Mouse (Mus musculus) stomach, postnatal 0 days (tissue): ENCODE results near the gene Naa80. TPM values are rescaled to one million over a fixed set of nuclear protein-coding genes. Genes with fewer than 3 reads are reported as not detected.

Experiments used
- ATAC-seq: fragments of 200-750 bp; cut with Nextera tagmentation; 2 replicates; pipeline ENCODE4 v1.8.0; 2017; ENCODE audit not compliant: low FRiP score, low TSS enrichment
- DNase-seq: peaks from one replicate; pipeline ENCODE4 v3.0.0-alpha.2; 2016; ENCODE audit warnings: low spot score
- H3K27ac ChIP-seq: fragments of 300-500 bp; sonication (generic); replicated peaks from 2 replicates; pipeline ENCODE4 v1.5.1; 2014; ENCODE audit warnings: mild to moderate bottlenecking, control low read depth
- H3K27me3 ChIP-seq: fragments of 300-500 bp; sonication (generic); 2 replicates; pipeline ENCODE4 v1.6.1; 2014; ENCODE audit warnings: low read length; ENCODE audit not compliant: control insufficient read depth, insufficient read depth
- H3K36me3 ChIP-seq: fragments of 300-500 bp; sonication (generic); 2 replicates; pipeline ENCODE4 v1.6.1; 2014; ENCODE audit warnings: low read length, mixed read lengths; ENCODE audit not compliant: control insufficient read depth, insufficient read depth
- H3K4me1 ChIP-seq: fragments of 300-500 bp; sonication (generic); replicated peaks from 2 replicates; pipeline ENCODE4 v1.6.1; 2014; ENCODE audit warnings: antibody characterized with exemption; ENCODE audit not compliant: control insufficient read depth, insufficient read depth
- H3K4me2 ChIP-seq: fragments of 300-500 bp; sonication (generic); replicated peaks from 2 replicates; pipeline ENCODE4 v1.6.1; 2014; ENCODE audit warnings: low read depth, mild to moderate bottlenecking, control low read depth, moderate library complexity
- H3K4me3 ChIP-seq: fragments of 300-500 bp; sonication (generic); 2 replicates; pipeline ENCODE4 v1.5.1; 2014; ENCODE audit warnings: low read depth, low read length, control low read depth
- H3K9ac ChIP-seq: fragments of 300-500 bp; sonication (generic); 2 replicates; pipeline ENCODE4 v1.6.1; 2014; ENCODE audit warnings: mild to moderate bottlenecking, low read length, control low read depth, mixed read lengths
- H3K9me3 ChIP-seq: fragments of 300-500 bp; sonication (generic); 2 replicates; pipeline ENCODE4 v1.6.1; 2016; ENCODE audit warnings: low read length; ENCODE audit not compliant: control insufficient read depth
- CTCF ChIP-seq: IDR thresholded peaks from 2 replicates; pipeline ENCODE4 v1.5.1; 2016; ENCODE audit warnings: antibody characterized with exemption, low read depth, mild to moderate bottlenecking, moderate library complexity
- EP300 ChIP-seq: optimal IDR thresholded peaks from 2 replicates; pipeline ENCODE3; 2016; ENCODE audit warnings: antibody characterized with exemption
- WGBS: fragments of 180-500 bp; shearing (Covaris S2); extraction: QIAGEN DNeasy Blood & Tissue Kit; methylation state at CpG from one replicate; pipeline ENCODE4 v1.1.7; 2014; 5-methylcytosine and 5-hydroxymethylcytosine counted together
- polyA plus RNA-seq: library from polyadenylated mRNA; unstranded; fragments of >200 nt; fragmentation: Nextera tagmentation; extraction: Ambion mirVana; gene quantifications from 2 replicates; pipeline ENCODE4 v1.2.1, GENCODE M21; 2015

Gene Naa80
- polyA plus RNA-seq, 1 experiment from 2014 or later, result 13.3 TPM

- no peaks in the 10 kb centered on the region for H3K27me3 ChIP-seq
- TF ChIP-seq CTCF (no peak), EP300 (no peak)
- H3K4me1 ChIP-seq, result no peaks in the 10 kb centered on the region
- H3K4me3 ChIP-seq, result no peak overlapping the region
- no peak overlapping the region for H3K9ac ChIP-seq
- WGBS, result 64% methylated on average over 6 of the region's 6 CpGs
- H3K36me3 ChIP-seq, result no peaks in the 10 kb centered on the region
- no peaks in the 10 kb centered on the region for H3K9me3 ChIP-seq
- H3K4me2 ChIP-seq, result no peak overlapping the region
- DNase-seq, result no peak
- H3K27ac ChIP-seq, result no peak overlapping the region
- no peak for ATAC-seq
These were observed 24.6 kb downstream of the Naa80 start for GRCm38 (mm10) chr9:107603251-107603650.

GRCm38 (mm10) chr9:107605041-107605661 is 26.5 kb downstream of the Naa80 start:
- no peaks in the 10 kb centered on the region for H3K9me3 ChIP-seq
- WGBS, result 36% methylated on average over 22 of the region's 23 CpGs
- no peaks in the 10 kb centered on the region for H3K36me3 ChIP-seq
- 0 out of 2 replicates have a peak, but pooled peaks have one; percentile 2 for TF ChIP-seq CTCF
- no peak for TF ChIP-seq EP300
- ATAC-seq (peak; percentile 84), DNase-seq (peak; percentile 93)
- H3K9ac ChIP-seq, result peak overlapping the region; percentile 48; the same call in 1 of the 2 replicates
- peaks cover 7% of the 10 kb centered on the region; the same call in 1 of the 2 replicates for H3K4me1 ChIP-seq
- peak overlapping the region; percentile 75 for H3K27ac ChIP-seq
- H3K27me3 ChIP-seq, result no peaks in the 10 kb centered on the region
- H3K4me3 ChIP-seq, result peak overlapping the region; percentile 19
- H3K4me2 ChIP-seq, result peak overlapping the region; percentile 46

GRCm38 (mm10) chr9:107606591-107606990 is 27.9 kb downstream of the Naa80 start:
- H3K9ac ChIP-seq, result peak overlapping the region; percentile 31; the same call in 1 of the 2 replicates
- peak; percentile 70 for DNase-seq
- H3K36me3 ChIP-seq, result no peaks in the 10 kb centered on the region
- WGBS, result 24% methylated on average over 9 of the region's 9 CpGs
- H3K4me2 ChIP-seq, result peak overlapping the region; percentile 43
- no peaks in the 10 kb centered on the region for H3K9me3 ChIP-seq
- no peak overlapping the region; the same call in 1 of the 2 replicates for H3K4me3 ChIP-seq
- H3K4me1 ChIP-seq, result peaks cover 10% of the 10 kb centered on the region
- TF ChIP-seq EP300 (no peak), CTCF (no peak)
- no peaks in the 10 kb centered on the region for H3K27me3 ChIP-seq
- H3K27ac ChIP-seq, result peak overlapping the region; percentile 61
- 0 out of 2 replicates have a peak, but pooled peaks have one; percentile 27 for ATAC-seq

GRCm38 (mm10) chr9:107607036-107607435 is 28.3 kb downstream of the Naa80 start:
- ATAC-seq, result no peak
- Histone ChIP-seq H3K36me3 (no peaks in the 10 kb centered on the region), H3K4me1 (peaks cover 15% of the 10 kb centered on the region), H3K27me3 (no peaks in the 10 kb centered on the region), H3K27ac (peak overlapping the region; percentile 53; the same call in 1 of the 2 replicates), H3K9ac (peak overlapping the region; percentile 31; the same call in 1 of the 2 replicates), H3K9me3 (no peaks in the 10 kb centered on the region), H3K4me2 (peak overlapping the region; percentile 43), H3K4me3 (no peak overlapping the region; the same call in 1 of the 2 replicates)
- no peak for DNase-seq
- 46% methylated on average over 2 of the region's 2 CpGs for WGBS
- TF ChIP-seq CTCF (no peak), EP300 (no peak)

GRCm38 (mm10) chr9:107607653-107608245 is 29.1 kb downstream of the Naa80 start:
- H3K36me3 ChIP-seq, result no peaks in the 10 kb centered on the region
- H3K4me1 ChIP-seq, result peaks cover 16% of the 10 kb centered on the region
- no peaks in the 10 kb centered on the region for H3K27me3 ChIP-seq
- DNase-seq, result peak; percentile 55
- H3K4me3 ChIP-seq, result no peak overlapping the region
- H3K9ac ChIP-seq, result peak overlapping the region; percentile 28
- no peaks in the 10 kb centered on the region for H3K9me3 ChIP-seq
- no peak for ATAC-seq
- peak overlapping the region; percentile 53; the same call in 1 of the 2 replicates for H3K27ac ChIP-seq
- WGBS, result 51% methylated on average over 9 of the region's 9 CpGs
- 0 out of 2 replicates have a peak overlapping the region, but pooled peaks have one; percentile 11 for H3K4me2 ChIP-seq
- no peak for TF ChIP-seq EP300
- TF ChIP-seq CTCF, result no peak
